Mouse (Mus musculus): Measurements from ENCODE around the gene Cyb5rl. TPM values are rescaled to one million over a fixed set of nuclear protein-coding genes. Genes with fewer than 3 reads are reported as not detected.

Cyb5rl gene
- polyA plus RNA-seq (2014; fragmentation: Illumina TruSeq; extraction: RNeasy Lipid Tissue Mini Kit (QIAGEN cat#74804); ENCODE audit: low read depth, low replicate concordance), result 1.5 TPM

DNA sequence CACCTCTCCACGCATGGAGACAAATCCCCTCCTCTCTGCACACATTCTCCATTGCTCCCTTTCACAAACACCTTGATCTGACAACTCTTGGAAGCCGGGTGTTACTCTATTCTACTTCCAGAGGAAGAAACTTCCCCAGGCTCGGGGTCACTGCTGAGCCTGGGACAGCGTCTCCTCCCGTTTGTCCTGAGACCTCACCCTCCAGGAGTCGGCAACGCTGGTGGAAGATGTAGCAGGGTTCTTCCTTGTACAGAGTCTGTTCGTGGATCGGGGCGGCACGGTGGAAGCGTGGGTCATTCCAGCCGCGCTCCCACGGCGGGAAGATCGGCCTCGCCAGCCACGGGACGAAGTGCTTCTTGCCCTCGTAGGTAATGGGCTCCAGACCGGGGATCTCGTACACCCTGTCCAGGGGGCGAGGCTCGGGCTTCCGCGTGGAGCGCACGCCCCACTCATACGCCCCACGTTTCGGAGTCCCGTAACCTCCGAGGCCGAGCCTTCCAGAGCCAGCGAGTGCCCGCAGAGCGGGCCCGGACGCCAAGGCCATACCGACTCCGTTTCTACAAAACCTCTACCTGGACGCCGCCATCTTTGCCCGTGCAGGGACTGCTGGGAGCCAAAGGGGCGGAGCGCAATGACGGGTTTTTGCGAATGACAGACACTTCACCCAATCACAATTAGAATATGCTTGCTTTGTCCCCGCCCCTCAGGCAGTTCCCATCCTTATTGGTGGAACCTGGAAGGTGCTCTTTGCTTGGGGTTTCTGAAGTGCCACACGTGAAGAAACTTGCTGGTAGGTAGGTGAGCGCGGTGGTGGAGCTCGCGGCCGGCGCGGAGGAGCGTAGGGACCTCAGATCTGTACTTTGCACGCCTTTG is at the start of gene Cyb5rl, which contains the start of gene Mrpl37:
TSS of gene Cyb5rl (plus strand) at position 737 of the 873 bp plus-strand sequence.
TSS of gene Mrpl37 (minus strand) at position 617 of the 873 bp plus-strand sequence.

GRCm38 (mm10) chr4:107096841-107097373 is 30.1 kb downstream of the Cyb5rl start, which contains the start of gene Cdcp2:
TSS of gene Cdcp2 (plus strand) at chr4:107096891.

Other genes with a start within 250 kb of the Cyb5rl start
- 107 TPM for gene Ssbp3, start 156.3 kb upstream of the Cyb5rl start, polyA plus RNA-seq (2014; fragmentation: Illumina TruSeq; extraction: RNeasy Lipid Tissue Mini Kit (QIAGEN cat#74804); ENCODE audit: low read depth, low replicate concordance)
- gene Mrpl37, start 120 bp upstream of the Cyb5rl start, polyA plus RNA-seq (2014; fragmentation: Illumina TruSeq; extraction: RNeasy Lipid Tissue Mini Kit (QIAGEN cat#74804); ENCODE audit: low read depth, low replicate concordance), result 33.4 TPM
- gene Cdcp2, start 29.9 kb downstream of the Cyb5rl start, polyA plus RNA-seq (2014; fragmentation: Illumina TruSeq; extraction: RNeasy Lipid Tissue Mini Kit (QIAGEN cat#74804); ENCODE audit: low read depth, low replicate concordance), result not detected
- gene Tmem59, start 111.4 kb downstream of the Cyb5rl start, polyA plus RNA-seq (2014; fragmentation: Illumina TruSeq; extraction: RNeasy Lipid Tissue Mini Kit (QIAGEN cat#74804); ENCODE audit: low read depth, low replicate concordance), result 1,156 TPM
- 43.5 TPM for gene Tceanc2, start 112.1 kb downstream of the Cyb5rl start, polyA plus RNA-seq (2014; fragmentation: Illumina TruSeq; extraction: RNeasy Lipid Tissue Mini Kit (QIAGEN cat#74804); ENCODE audit: low read depth, low replicate concordance)
- not detected for gene Ldlrad1, start 142.2 kb downstream of the Cyb5rl start, polyA plus RNA-seq (2014; fragmentation: Illumina TruSeq; extraction: RNeasy Lipid Tissue Mini Kit (QIAGEN cat#74804); ENCODE audit: low read depth, low replicate concordance)
- gene Lrrc42, start 186.5 kb downstream of the Cyb5rl start, polyA plus RNA-seq (2014; fragmentation: Illumina TruSeq; extraction: RNeasy Lipid Tissue Mini Kit (QIAGEN cat#74804); ENCODE audit: low read depth, low replicate concordance), result 95.1 TPM
- gene Hspb11, start 186.6 kb downstream of the Cyb5rl start, polyA plus RNA-seq (2014; fragmentation: Illumina TruSeq; extraction: RNeasy Lipid Tissue Mini Kit (QIAGEN cat#74804); ENCODE audit: low read depth, low replicate concordance), result 130 TPM
- gene Dio1, start 240.2 kb downstream of the Cyb5rl start, polyA plus RNA-seq (2014; fragmentation: Illumina TruSeq; extraction: RNeasy Lipid Tissue Mini Kit (QIAGEN cat#74804); ENCODE audit: low read depth, low replicate concordance), result 111 TPM
- gene Yipf1, start 247.4 kb downstream of the Cyb5rl start, polyA plus RNA-seq (2014; fragmentation: Illumina TruSeq; extraction: RNeasy Lipid Tissue Mini Kit (QIAGEN cat#74804); ENCODE audit: low read depth, low replicate concordance), result 101 TPM

Data from sigmoid colon, adult 10 weeks (tissue).